Mouse (Mus musculus): ENCODE data around the gene Onecut1.

DNA sequence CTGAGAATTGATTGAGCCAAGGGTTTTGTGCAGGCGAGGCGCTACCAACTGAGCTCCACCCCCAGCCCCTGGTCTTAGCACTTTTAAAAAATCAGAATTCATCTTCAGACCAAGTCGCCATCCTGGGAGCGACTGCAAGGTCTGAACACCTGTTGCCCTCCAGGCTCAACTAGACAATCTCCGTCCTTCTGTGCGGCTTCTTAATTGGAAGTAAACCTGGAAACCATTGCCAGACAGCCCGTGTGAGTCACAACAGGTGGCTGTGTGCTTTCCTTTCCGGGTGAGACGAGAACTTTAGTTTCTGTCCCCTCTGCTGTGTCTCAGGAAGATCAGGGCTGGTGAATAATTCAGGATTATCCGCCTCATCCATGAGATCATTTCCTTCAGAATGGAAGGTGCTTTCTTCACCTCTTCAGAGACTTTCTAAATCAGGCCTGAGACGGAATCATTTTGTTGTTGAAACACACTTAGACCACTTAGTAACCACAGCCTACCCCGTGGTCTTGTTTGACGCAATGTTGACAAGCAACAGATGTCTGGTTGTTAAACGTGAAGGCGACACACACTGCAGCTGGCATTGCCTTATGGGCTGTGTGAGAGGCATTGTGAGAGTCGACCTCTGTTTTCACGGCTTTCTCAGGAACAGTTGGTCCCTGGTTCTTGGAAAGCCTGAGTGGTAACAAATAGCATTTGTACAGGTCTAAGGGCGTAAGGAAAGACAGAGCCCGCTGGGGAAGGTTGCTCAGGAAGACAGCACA is 51.1 kb downstream of the Onecut1 start:
- TF ChIP-seq CTCF (IDR thresholded peaks at IDR 0.05; ENCODE audit: low read depth, low read length) = no peak
- no peak for TF ChIP-seq POLR2A (IDR thresholded peaks at IDR 0.05; ENCODE audit: borderline replicate concordance, low read depth, low read length)

Measured in bone marrow macrophage, adult 2 months (primary cell).